Mouse (Mus musculus) spleen, postnatal 10 days (tissue): ENCODE data around the gene Wdr89.

ENCODE experiments used
- DNase-seq, 2 experiments: peaks; one replicate each; pipeline ENCODE4 v3.0.0; 2021 to 2022; ENCODE audit warnings: low spot score in 2 of 2

Wdr89 gene

GRCm38 (mm10) chr12:75616158-75616791 lies 53.1 kb downstream of the Wdr89 start:
- DNase-seq = no peak

GRCm38 (mm10) chr12:75615556-75615955 lies 53.8 kb downstream of the Wdr89 start:
- DNase-seq = no peak

- DNase-seq = no peak
These were observed 56.6 kb downstream of the Wdr89 start for GRCm38 (mm10) chr12:75612711-75613110.

GRCm38 (mm10) chr12:75599490-75599889 lies 69.8 kb downstream of the Wdr89 start:
- peak in 1 of 2 experiments; percentile 56 for DNase-seq

GRCm38 (mm10) chr12:75598988-75599387 lies 70.3 kb downstream of the Wdr89 start:
- no peak for DNase-seq

GRCm38 (mm10) chr12:75597707-75598106 lies 71.6 kb downstream of the Wdr89 start:
- DNase-seq = no peak

- DNase-seq = peak; percentile 96 to 100
These were observed 73.0 kb downstream of the Wdr89 start, which contains the start of gene Ppp2r5e for GRCm38 (mm10) chr12:75596154-75597002. TSS of gene Ppp2r5e (minus strand) at chr12:75596245.

GRCm38 (mm10) chr12:75595291-75596153 lies 73.8 kb downstream of the Wdr89 start:
- DNase-seq = peak in 1 of 2 experiments; percentile 73

GRCm38 (mm10) chr12:75594404-75594803 lies 74.9 kb downstream of the Wdr89 start:
- no peak for DNase-seq

GRCm38 (mm10) chr12:75593817-75594216 lies 75.5 kb downstream of the Wdr89 start:
- no peak for DNase-seq

GRCm38 (mm10) chr12:75587501-75587900 lies 81.8 kb downstream of the Wdr89 start:
- DNase-seq = no peak

- no peak for DNase-seq
These were observed 85.6 kb downstream of the Wdr89 start for GRCm38 (mm10) chr12:75583776-75584175.
